Mouse (Mus musculus): ENCODE results near the gene Ccdc155. TPM values are rescaled to one million over a fixed set of nuclear protein-coding genes. Genes with fewer than 3 reads are reported as not detected.

Gene Ccdc155
- polyA plus RNA-seq, 1 experiment from 2014 or later, result 0.43 TPM

DNA sequence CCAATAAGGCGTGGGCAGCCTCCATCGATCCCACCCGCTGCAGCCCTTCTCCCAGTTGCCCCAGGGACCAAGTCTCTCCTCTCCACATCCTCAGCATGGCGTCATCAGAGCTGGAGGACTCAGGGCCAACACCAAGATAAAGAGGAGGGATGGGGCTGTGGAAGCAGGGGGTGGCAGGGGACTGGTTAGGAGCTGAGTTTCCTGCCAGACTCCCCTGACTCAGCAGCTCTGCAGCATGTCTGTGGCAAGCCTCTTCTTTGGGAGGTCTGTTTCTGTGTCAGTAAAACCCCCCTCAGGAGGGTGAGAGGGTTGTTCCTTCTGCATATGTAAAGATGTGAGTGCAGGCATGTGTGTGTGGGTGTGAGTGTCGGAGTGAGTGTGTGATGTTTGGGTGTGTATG is 7.7 kb downstream of the Ccdc155 start:
- Histone ChIP-seq H3K9me3 (replicated peaks; ENCODE audit: control insufficient read depth, low read length) (no peaks in the 10 kb centered on the region), H3K4me3 (ENCODE audit: low read depth, low read length) (no peak overlapping the region), H3K4me2 (ENCODE audit: low read length) (no peak overlapping the region), H3K9ac (ENCODE audit: low read length) (no peak overlapping the region), H3K4me1 (ENCODE audit: control insufficient read depth, insufficient read depth, low read length) (no peaks in the 10 kb centered on the region), H3K36me3 (ENCODE audit: control insufficient read depth, insufficient read depth, low read length) (no peaks in the 10 kb centered on the region), H3K27ac (ENCODE audit: low read depth, low read length) (no peak overlapping the region), H3K27me3 (replicated peaks; ENCODE audit: control insufficient read depth, insufficient read depth, low read length) (no peaks in the 10 kb centered on the region)
- ATAC-seq (no peak), DNase-seq (ENCODE audit: low spot score) (no peak)
- WGBS, result 71% methylated on average over 5 of the region's 5 CpGs

DNA sequence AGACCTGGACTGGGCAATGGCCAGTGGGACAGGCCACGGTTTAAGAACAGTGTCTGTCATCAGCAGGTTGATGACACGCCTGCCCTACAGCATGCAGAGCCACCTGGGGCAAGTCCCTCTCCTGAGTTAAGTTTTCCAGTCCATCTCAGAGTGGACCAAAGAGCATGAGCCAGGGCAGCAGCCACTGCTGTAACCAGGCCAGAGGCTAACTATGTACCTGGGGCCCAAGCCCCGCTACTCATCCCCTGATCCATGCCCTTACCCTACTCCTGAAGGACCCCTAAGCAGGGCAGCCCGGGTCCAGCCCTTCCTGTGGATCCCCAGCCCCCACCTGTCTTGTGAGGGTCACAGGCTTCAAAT is 8.5 kb downstream of the Ccdc155 start:
- Histone ChIP-seq H3K36me3 (ENCODE audit: control insufficient read depth, insufficient read depth, low read length) (no peaks in the 10 kb centered on the region), H3K27me3 (replicated peaks; ENCODE audit: control insufficient read depth, insufficient read depth, low read length) (no peaks in the 10 kb centered on the region), H3K4me2 (ENCODE audit: low read length) (no peak overlapping the region), H3K9ac (ENCODE audit: low read length) (no peak overlapping the region), H3K27ac (ENCODE audit: low read depth, low read length) (no peak overlapping the region), H3K9me3 (replicated peaks; ENCODE audit: control insufficient read depth, low read length) (no peaks in the 10 kb centered on the region), H3K4me1 (ENCODE audit: control insufficient read depth, insufficient read depth, low read length) (no peaks in the 10 kb centered on the region), H3K4me3 (ENCODE audit: low read depth, low read length) (no peak overlapping the region)
- DNase-seq (ENCODE audit: low spot score) (no peak), ATAC-seq (no peak)
- 78% methylated on average over 4 of the region's 4 CpGs for WGBS

DNA sequence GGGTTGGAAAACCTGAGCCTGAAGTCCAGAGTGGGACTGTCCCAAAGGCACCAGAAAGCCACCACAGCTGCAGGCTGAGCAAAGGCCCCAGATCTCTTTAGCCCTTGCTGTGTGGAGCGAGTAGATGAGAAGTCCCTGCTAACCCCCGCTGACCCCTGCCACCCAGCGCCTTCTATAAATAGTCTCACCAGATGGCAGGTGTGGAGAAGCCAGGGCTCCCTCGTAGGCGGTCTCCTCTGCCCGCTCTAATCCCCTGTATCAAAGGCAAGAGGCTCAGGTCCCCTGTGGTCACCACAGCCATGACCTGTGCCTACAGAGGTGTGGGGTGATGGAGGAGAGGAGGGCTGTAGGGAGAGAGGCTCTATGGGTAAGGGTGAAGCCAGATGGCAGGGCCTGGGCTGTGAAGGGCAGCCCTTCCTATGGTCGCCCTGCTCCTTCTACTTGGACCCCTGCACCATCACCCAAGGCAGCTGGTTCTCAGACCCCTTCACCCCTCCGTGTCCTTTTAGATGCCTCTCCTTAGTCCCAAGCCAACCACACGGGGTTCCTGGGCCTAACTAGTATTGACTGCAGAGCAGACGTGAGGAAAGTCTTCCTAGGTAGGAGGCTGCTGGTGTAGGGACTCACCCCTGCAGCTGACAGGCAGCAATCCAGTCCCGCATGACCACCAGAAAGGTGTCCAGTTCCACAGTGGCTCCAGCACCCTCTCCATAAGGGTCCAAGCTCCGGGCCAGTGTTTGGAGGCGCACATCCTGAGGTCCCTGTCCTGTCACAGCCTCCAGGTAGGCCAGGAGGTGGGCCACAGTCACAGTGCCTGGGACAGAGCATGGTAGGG is 9.1 kb downstream of the Ccdc155 start:
- Histone ChIP-seq H3K36me3 (ENCODE audit: control insufficient read depth, insufficient read depth, low read length) (no peaks in the 10 kb centered on the region), H3K4me1 (ENCODE audit: control insufficient read depth, insufficient read depth, low read length) (no peaks in the 10 kb centered on the region), H3K4me2 (ENCODE audit: low read length) (no peak overlapping the region), H3K27me3 (replicated peaks; ENCODE audit: control insufficient read depth, insufficient read depth, low read length) (no peaks in the 10 kb centered on the region), H3K9me3 (replicated peaks; ENCODE audit: control insufficient read depth, low read length) (no peaks in the 10 kb centered on the region), H3K4me3 (ENCODE audit: low read depth, low read length) (no peak overlapping the region), H3K27ac (ENCODE audit: low read depth, low read length) (no peak overlapping the region), H3K9ac (ENCODE audit: low read length) (no peak overlapping the region)
- 63% methylated on average over 13 of the region's 13 CpGs for WGBS
- ATAC-seq (no peak), DNase-seq (ENCODE audit: low spot score) (no peak)

DNA sequence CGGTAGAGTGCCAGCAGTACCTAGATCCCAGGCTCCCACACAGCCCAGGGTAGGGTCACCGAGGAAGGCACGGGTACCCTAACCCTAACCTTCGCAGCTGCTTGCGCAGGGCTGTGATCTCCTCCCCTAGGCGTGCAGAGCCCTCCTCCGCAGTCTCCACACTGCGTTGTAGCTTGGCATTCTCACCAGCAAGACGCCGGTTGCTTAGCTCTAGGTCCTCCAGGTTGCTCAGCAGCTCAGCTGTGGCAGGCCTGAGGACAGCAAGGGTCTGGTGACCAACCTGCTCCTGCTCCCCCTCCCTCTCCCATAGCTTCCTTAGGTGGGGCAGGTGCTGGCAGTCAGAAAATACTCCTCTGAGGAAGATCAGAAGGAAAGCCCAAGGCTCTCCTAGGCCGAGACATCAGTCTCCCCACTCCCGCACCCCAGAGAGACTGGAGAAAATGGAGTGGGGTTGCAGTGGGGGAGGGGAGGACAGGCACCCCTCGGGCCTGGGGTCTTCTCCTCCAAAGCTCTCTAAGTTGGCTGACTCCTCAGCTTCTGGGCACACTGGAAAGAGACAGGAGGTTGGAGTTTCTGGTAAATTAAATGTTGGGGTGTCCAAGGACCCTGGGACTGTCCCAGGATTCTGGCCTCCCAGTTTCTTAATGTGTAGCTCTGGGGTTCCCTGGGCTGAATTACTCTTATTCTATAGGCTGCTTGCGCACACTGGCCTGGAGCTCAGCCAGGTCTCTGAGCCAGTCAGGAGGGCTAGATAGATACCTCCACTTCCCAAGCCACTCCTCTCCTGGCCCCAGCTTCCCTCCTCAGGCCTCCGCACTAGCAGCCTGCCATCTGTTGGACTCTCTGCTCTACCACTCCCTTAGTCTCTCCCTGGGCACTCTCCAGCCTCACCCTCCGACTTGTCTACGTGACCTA is 10.6 kb downstream of the Ccdc155 start:
- H3K36me3 ChIP-seq (ENCODE audit: control insufficient read depth, insufficient read depth, low read length), result no peaks in the 10 kb centered on the region
- no peak overlapping the region for H3K4me3 ChIP-seq (ENCODE audit: low read depth, low read length)
- H3K4me1 ChIP-seq (ENCODE audit: control insufficient read depth, insufficient read depth, low read length), result no peaks in the 10 kb centered on the region
- ATAC-seq, result no peak
- no peak for DNase-seq (ENCODE audit: low spot score)
- H3K9me3 ChIP-seq (replicated peaks; ENCODE audit: control insufficient read depth, low read length), result no peaks in the 10 kb centered on the region
- no peak overlapping the region for H3K4me2 ChIP-seq (ENCODE audit: low read length)
- no peak overlapping the region for H3K9ac ChIP-seq (ENCODE audit: low read length)
- 69% methylated on average over 17 of the region's 17 CpGs for WGBS
- H3K27me3 ChIP-seq (replicated peaks; ENCODE audit: control insufficient read depth, insufficient read depth, low read length), result no peaks in the 10 kb centered on the region
- H3K27ac ChIP-seq (ENCODE audit: low read depth, low read length), result no peak overlapping the region

DNA sequence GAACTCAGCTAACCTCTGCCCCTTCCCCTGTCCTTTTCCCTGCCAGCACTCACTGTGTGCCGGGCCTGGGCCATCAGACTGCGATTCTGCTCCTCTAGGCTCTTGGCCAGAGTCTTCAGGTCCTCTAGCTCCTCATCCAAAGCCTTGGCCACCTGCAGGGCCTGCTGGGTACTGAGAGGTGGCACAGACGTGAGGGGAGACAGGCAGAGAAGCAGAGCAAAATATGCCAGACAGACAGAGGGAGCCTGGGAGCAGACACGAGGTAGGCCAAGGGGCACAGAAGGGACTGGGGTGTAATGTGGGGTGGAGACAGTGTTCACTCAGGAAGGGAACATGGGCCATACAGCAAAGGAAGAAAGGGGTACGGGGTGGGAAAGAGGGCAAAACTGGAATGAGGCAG is 11.3 kb downstream of the Ccdc155 start:
- Histone ChIP-seq H3K4me3 (ENCODE audit: low read depth, low read length) (no peak overlapping the region), H3K36me3 (ENCODE audit: control insufficient read depth, insufficient read depth, low read length) (no peaks in the 10 kb centered on the region), H3K27ac (ENCODE audit: low read depth, low read length) (no peak overlapping the region), H3K4me1 (ENCODE audit: control insufficient read depth, insufficient read depth, low read length) (no peaks in the 10 kb centered on the region), H3K4me2 (ENCODE audit: low read length) (no peak overlapping the region), H3K27me3 (replicated peaks; ENCODE audit: control insufficient read depth, insufficient read depth, low read length) (0 out of 2 replicates have a peak, but pooled peaks cover 3% of the 10 kb centered on the region), H3K9me3 (replicated peaks; ENCODE audit: control insufficient read depth, low read length) (no peaks in the 10 kb centered on the region), H3K9ac (ENCODE audit: low read length) (no peak overlapping the region)
- ATAC-seq, result no peak
- WGBS, result 58% methylated on average over 5 of the region's 5 CpGs
- DNase-seq (ENCODE audit: low spot score), result no peak

DNA sequence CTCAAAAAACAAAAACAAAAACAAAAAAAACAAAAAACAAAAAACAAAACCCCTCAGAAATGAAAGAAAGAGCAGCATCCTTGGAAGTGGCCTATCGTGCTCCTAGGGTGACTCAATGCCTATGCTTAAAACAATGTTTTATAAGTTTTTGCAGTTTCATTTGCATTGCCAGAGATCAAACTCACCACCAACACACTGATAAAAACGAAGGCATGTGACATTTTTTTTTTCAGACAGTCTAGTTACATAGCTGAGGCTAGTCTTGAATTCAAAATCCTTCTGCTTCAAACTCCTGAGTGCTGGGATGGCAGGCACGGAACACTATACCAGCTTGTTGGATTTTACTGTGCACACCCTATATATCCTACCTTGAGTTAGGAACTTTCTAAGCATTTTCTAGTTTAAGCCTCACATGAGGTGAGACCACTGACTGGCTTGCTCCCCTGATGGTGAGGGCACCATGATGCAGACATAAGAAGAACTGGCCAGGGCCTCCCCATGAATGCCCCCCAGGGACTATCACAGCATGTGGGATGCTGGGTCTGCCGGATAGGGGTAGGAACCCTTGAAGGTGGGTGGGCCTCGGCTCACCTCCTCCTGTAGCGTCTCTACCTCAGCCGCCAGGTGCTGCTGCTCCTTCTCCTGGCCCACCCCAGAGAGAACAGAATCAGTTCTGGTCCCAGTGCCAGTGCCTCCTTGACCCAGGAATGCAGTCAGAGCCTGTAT is 11.9 kb downstream of the Ccdc155 start:
- 0 out of 2 replicates have a peak, but pooled peaks cover 3% of the 10 kb centered on the region for H3K27me3 ChIP-seq (replicated peaks; ENCODE audit: control insufficient read depth, insufficient read depth, low read length)
- H3K4me2 ChIP-seq (ENCODE audit: low read length), result no peak overlapping the region
- DNase-seq (ENCODE audit: low spot score), result no peak
- no peaks in the 10 kb centered on the region for H3K9me3 ChIP-seq (replicated peaks; ENCODE audit: control insufficient read depth, low read length)
- H3K9ac ChIP-seq (ENCODE audit: low read length), result no peak overlapping the region
- H3K27ac ChIP-seq (ENCODE audit: low read depth, low read length), result no peak overlapping the region
- no peak overlapping the region for H3K4me3 ChIP-seq (ENCODE audit: low read depth, low read length)
- no peaks in the 10 kb centered on the region for H3K4me1 ChIP-seq (ENCODE audit: control insufficient read depth, insufficient read depth, low read length)
- no peak for ATAC-seq
- H3K36me3 ChIP-seq (ENCODE audit: control insufficient read depth, insufficient read depth, low read length), result no peaks in the 10 kb centered on the region
- WGBS, result 79% methylated on average over 7 of the region's 7 CpGs

DNA sequence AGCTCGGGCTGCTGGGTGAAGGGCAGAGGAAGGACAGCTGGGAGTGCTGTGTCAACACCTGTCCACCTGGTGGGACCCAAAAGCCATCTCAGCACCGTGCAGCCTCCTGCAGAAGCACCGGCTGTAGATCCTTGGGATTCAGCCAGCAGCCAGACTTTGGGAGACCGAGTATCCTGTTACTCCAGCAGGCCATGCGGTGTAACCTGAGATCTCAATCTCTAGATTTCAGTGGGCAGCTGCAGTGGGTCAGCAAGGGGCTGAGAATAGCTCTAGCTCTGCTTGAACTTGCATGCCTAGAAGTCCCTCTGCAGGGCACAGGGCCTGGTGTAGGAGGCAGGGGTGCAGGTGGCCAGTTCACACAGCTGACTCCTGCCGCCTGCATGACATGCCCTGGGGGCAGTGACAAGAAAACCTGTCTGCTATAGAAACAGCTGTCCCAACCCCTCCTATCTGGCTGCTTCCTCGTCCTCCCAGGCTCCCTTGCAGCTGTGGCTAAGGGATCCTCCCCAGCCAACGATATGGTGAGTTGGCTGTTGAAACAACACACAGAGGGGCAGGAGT is 12.8 kb downstream of the Ccdc155 start:
- Histone ChIP-seq H3K4me3 (ENCODE audit: low read depth, low read length) (no peak overlapping the region), H3K9ac (ENCODE audit: low read length) (no peak overlapping the region; the same call in 1 of the 2 replicates), H3K27me3 (replicated peaks; ENCODE audit: control insufficient read depth, insufficient read depth, low read length) (0 out of 2 replicates have a peak, but pooled peaks cover 3% of the 10 kb centered on the region), H3K9me3 (replicated peaks; ENCODE audit: control insufficient read depth, low read length) (no peaks in the 10 kb centered on the region), H3K4me2 (ENCODE audit: low read length) (no peak overlapping the region), H3K36me3 (ENCODE audit: control insufficient read depth, insufficient read depth, low read length) (no peaks in the 10 kb centered on the region), H3K27ac (ENCODE audit: low read depth, low read length) (no peak overlapping the region), H3K4me1 (ENCODE audit: control insufficient read depth, insufficient read depth, low read length) (no peaks in the 10 kb centered on the region)
- ATAC-seq (no peak), DNase-seq (ENCODE audit: low spot score) (no peak)
- 24% methylated on average over 8 of the region's 8 CpGs for WGBS

DNA sequence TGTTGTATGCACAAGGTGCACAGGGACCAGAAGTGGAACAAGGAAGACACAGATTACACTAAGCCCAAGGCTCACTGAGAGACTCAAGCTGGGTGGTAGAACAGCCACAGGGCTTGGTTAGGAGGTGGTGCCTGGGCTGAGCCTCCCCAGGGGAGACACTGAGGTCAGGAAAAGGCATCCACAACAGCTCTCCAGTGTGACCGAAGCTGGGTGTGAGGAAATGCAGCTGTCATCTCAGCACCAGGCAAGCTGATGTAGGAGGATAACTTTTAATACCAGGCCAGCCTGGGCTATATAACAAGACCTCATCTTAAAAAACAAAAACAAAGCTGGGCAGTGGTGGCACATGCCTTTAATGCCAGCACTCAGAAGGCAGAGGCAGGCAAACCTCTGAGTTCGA is 13.5 kb downstream of the Ccdc155 start:
- Histone ChIP-seq H3K9me3 (replicated peaks; ENCODE audit: control insufficient read depth, low read length) (no peaks in the 10 kb centered on the region), H3K4me1 (ENCODE audit: control insufficient read depth, insufficient read depth, low read length) (no peaks in the 10 kb centered on the region), H3K4me2 (ENCODE audit: low read length) (no peak overlapping the region), H3K9ac (ENCODE audit: low read length) (no peak overlapping the region), H3K27ac (ENCODE audit: low read depth, low read length) (no peak overlapping the region), H3K4me3 (ENCODE audit: low read depth, low read length) (no peak overlapping the region), H3K27me3 (replicated peaks; ENCODE audit: control insufficient read depth, insufficient read depth, low read length) (0 out of 2 replicates have a peak, but pooled peaks cover 3% of the 10 kb centered on the region), H3K36me3 (ENCODE audit: control insufficient read depth, insufficient read depth, low read length) (no peaks in the 10 kb centered on the region)
- DNase-seq (ENCODE audit: low spot score), result no peak
- 80% methylated on average over 2 of the region's 2 CpGs for WGBS
- no peak for ATAC-seq

Data from forebrain, embryonic 14.5 days (tissue).